ENCODE assay signal across 9 mouse cellular contexts in genomic region chr10:30771417-30772158, GRCm38 (mm10).
"Had no signal": no experiment of that assay in that cellular context is flagged by ENCODE, and none has a peak within 500 bp of the region (broad histone marks: within the 10 kb centered on the region; RNA-seq: fewer than 3 reads in every experiment).

No protein-coding gene starts in this region.

- H3K9me3 ChIP-seq: limb, embryonic 15.5 days; liver, embryonic 13.5 days; midbrain, embryonic 13.5 days had no signal

- H3K4me3 ChIP-seq: left cerebral cortex, adult 2 months; limb, embryonic 15.5 days; liver, embryonic 13.5 days; midbrain, embryonic 13.5 days had no signal

- H3K4me2 ChIP-seq: limb, embryonic 15.5 days; liver, embryonic 13.5 days; midbrain, embryonic 13.5 days had no signal

- H3K9ac ChIP-seq: limb, embryonic 15.5 days; liver, embryonic 13.5 days; midbrain, embryonic 13.5 days had no signal

- H3K27me3 ChIP-seq: limb, embryonic 15.5 days; liver, embryonic 13.5 days; midbrain, embryonic 13.5 days had no signal

- DNase-seq: kidney, postnatal 14 days; liver, embryonic 13.5 days; lung, adult 18-20 months; right cerebral cortex, postnatal 14 days; thymus, adult 18-20 months; thymus, postnatal 14 days had no signal

- H3K4me1 ChIP-seq: limb, embryonic 15.5 days had no signal

- H3K36me3 ChIP-seq: limb, embryonic 15.5 days; midbrain, embryonic 13.5 days had no signal

- H3K27ac ChIP-seq: left cerebral cortex, adult 2 months; limb, embryonic 15.5 days; liver, embryonic 13.5 days; midbrain, embryonic 13.5 days had no signal

- ATAC-seq: midbrain, embryonic 13.5 days had no signal
